Mouse (Mus musculus) heart, embryonic 11.5 days (tissue): Measurements from ENCODE around the gene Stradb. TPM values are rescaled to one million over a fixed set of nuclear protein-coding genes. Genes with fewer than 3 reads are reported as not detected.

Experiments
- ATAC-seq: fragments of 200-750 bp; cut with Nextera tagmentation; replicated peaks from 2 replicates; pipeline ENCODE4 v1.8.0; 2017; ENCODE audit warnings: moderate library complexity; ENCODE audit not compliant: insufficient number of reproducible peaks, low FRiP score, low TSS enrichment
- H3K27ac ChIP-seq: fragments of 300-500 bp; sonication (generic); 2 replicates; pipeline ENCODE4 v1.5.1; 2014; ENCODE audit warnings: mild to moderate bottlenecking, low read depth, low read length
- H3K27me3 ChIP-seq: fragments of 300-500 bp; sonication (generic); 2 replicates; pipeline ENCODE4 v1.6.1; 2014; ENCODE audit warnings: mild to moderate bottlenecking, low read length, mixed read lengths; ENCODE audit not compliant: control insufficient read depth, insufficient read depth
- H3K36me3 ChIP-seq: fragments of 300-500 bp; sonication (generic); 2 replicates; pipeline ENCODE4 v1.6.1; 2014; ENCODE audit warnings: mild to moderate bottlenecking, low read length, moderate library complexity, mixed read lengths; ENCODE audit not compliant: control insufficient read depth, insufficient read depth
- H3K4me1 ChIP-seq: fragments of 300-500 bp; sonication (generic); 2 replicates; pipeline ENCODE4 v1.6.1; 2014; ENCODE audit warnings: low read length; ENCODE audit not compliant: control insufficient read depth, insufficient read depth
- H3K4me2 ChIP-seq: fragments of 300-500 bp; sonication (generic); 2 replicates; pipeline ENCODE4 v1.6.1; 2014; ENCODE audit warnings: mild to moderate bottlenecking, moderate library complexity
- H3K4me3 ChIP-seq: fragments of 300-500 bp; sonication (generic); 2 replicates; pipeline ENCODE4 v1.5.1; 2014; ENCODE audit warnings: low read depth, low read length
- H3K9ac ChIP-seq: fragments of 300-500 bp; sonication (generic); 2 replicates; pipeline ENCODE4 v1.6.1; 2014; ENCODE audit warnings: mild to moderate bottlenecking, low read depth, low read length, moderate library complexity
- H3K9me3 ChIP-seq: fragments of 300-500 bp; sonication (generic); replicated peaks from 2 replicates; pipeline ENCODE4 v1.6.1; 2016; ENCODE audit warnings: low read length; ENCODE audit not compliant: control insufficient read depth
- WGBS: fragments of 180-500 bp; shearing (Covaris S2); extraction: QIAGEN DNeasy Blood & Tissue Kit; methylation state at CpG from one replicate; pipeline ENCODE4 v1.1.7; 2014; ENCODE audit not compliant: insufficient replicate concordance; 5-methylcytosine and 5-hydroxymethylcytosine counted together
- polyA plus RNA-seq: library from polyadenylated mRNA; unstranded; fragments of >200 nt; fragmentation: Nextera tagmentation; extraction: Ambion mirVana; gene quantifications from 2 replicates; pipeline ENCODE4 v1.2.1, GENCODE M21; 2014

The Stradb gene
- polyA plus RNA-seq, 1 experiment from 2014 or later: 26.9 TPM

- Histone ChIP-seq H3K9me3 (no peaks in the 10 kb centered on the region), H3K36me3 (no peaks in the 10 kb centered on the region), H3K27ac (no peak overlapping the region), H3K4me1 (no peaks in the 10 kb centered on the region), H3K27me3 (no peaks in the 10 kb centered on the region), H3K4me2 (no peak overlapping the region), H3K4me3 (no peak overlapping the region), H3K9ac (no peak overlapping the region)
- ATAC-seq: no peak
- WGBS: 73% methylated on average over 5 of the region's 5 CpGs
Observed at GRCm38 (mm10) chr1:59037723-59038122, 64.4 kb downstream of the Stradb start.

Other genes starting within 250 kb of the Stradb start
- gene Casp8, start 178.1 kb upstream of the Stradb start, polyA plus RNA-seq: 23.8 and 25.8 TPM in 2 replicates
- gene Trak2, start 92 bp upstream of the Stradb start, polyA plus RNA-seq: 29.8 and 33.9 TPM in 2 replicates
- not detected in 2 replicates for gene C2cd6, start 121.4 kb downstream of the Stradb start, polyA plus RNA-seq
- 20.3 and 21.0 TPM in 2 replicates for gene Tmem237, start 146.9 kb downstream of the Stradb start, polyA plus RNA-seq
- 0.53 and 0.55 TPM in 2 replicates for gene Mpp4, start 189.9 kb downstream of the Stradb start, polyA plus RNA-seq